Mouse (Mus musculus) duodenum, adult 2 months (tissue): ENCODE results near the gene Qtrt1. TPM values are rescaled to one million over a fixed set of nuclear protein-coding genes. Genes with fewer than 3 reads are reported as not detected.

Experiments used
- polyA plus RNA-seq: library from polyadenylated mRNA; depleted of rRNA; stranded (reverse); fragments of >200 nt; gene quantifications from 2 replicates; pipeline ENCODE4 v1.2.3, GENCODE M21; 2012; ENCODE audit warnings: low replicate concordance; rRNA removed

Qtrt1 gene
- 24.0 and 24.6 TPM in 2 replicates for polyA plus RNA-seq

GRCm38 (mm10) chr9:21411669-21412550 lies at the start of gene Qtrt1:
Gene Qtrt1, plus strand, starts transcription at chr9:21411837.

DNA sequence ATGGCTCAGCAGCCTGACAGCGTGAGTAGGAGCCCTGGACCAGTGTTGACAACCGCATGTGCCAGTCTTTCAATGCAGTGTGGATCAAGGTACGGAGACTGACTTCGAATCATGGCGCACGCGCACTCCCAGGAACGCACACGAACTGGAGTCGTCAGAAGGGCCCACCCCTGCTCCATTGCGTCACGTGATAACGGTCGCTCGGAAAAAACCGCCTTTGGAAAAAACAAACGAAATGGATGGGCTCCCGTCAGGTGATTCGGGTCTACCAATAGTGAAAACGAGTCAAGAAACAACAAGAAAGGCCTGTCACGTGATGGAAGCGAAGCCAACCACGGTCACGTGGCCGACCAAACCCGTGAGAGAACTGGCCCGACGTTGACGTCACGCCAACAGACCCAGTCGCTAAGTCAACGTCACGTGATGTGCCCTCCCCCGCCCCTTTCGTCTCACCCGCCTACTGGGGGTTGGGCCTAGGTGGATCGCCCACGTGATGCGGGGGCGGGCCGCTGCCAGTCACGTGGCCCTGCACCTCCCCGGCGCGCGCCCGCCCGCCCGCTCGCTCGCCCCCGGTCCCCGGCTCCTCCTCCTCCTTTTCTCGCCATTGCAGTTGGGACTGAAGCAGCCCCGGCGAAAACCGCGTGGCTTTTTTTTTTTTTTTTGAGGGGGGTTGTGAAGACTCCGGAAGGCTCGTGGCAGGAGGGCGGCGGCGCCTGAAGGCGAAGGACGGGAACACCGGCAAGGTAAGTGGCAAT lies 44.1 kb upstream of the Qtrt1 start, which contains the start of gene Ilf3:
Gene Ilf3, plus strand, starts transcription at position 515 of the 755 bp plus-strand sequence.

GRCm38 (mm10) chr9:21424631-21425555 lies 13.3 kb downstream of the Qtrt1 start, which contains the start of gene Dnm2:
Gene Dnm2, plus strand, starts transcription at chr9:21424908.

Other genes with a start within 250 kb of the Qtrt1 start
- gene Pde4a, start 246.1 kb upstream of the Qtrt1 start, polyA plus RNA-seq: 2.9 and 4.7 TPM in 2 replicates
- 68.3 and 85.9 TPM in 2 replicates for gene Keap1, start 172.5 kb upstream of the Qtrt1 start, polyA plus RNA-seq
- 0.13 and 0.16 TPM in 2 replicates for gene S1pr5, start 163.4 kb upstream of the Qtrt1 start, polyA plus RNA-seq
- 75.4 and 213 TPM in 2 replicates for gene Atg4d, start 146.5 kb upstream of the Qtrt1 start, polyA plus RNA-seq
- 8.6 and 13.3 TPM in 2 replicates for gene Kri1, start 123.9 kb upstream of the Qtrt1 start, polyA plus RNA-seq
- 15.2 and 22.1 TPM in 2 replicates for gene Cdkn2d, start 120.4 kb upstream of the Qtrt1 start, polyA plus RNA-seq
- 55.7 and 57.9 TPM in 2 replicates for gene Ap1m2, start 99.5 kb upstream of the Qtrt1 start, polyA plus RNA-seq
- 9.2 and 13.8 TPM in 2 replicates for gene Slc44a2, start 91.1 kb upstream of the Qtrt1 start, polyA plus RNA-seq
- 17.3 and 20.4 TPM in 2 replicates for gene Ilf3, start 44.0 kb upstream of the Qtrt1 start, polyA plus RNA-seq
- gene Dnm2, start 13.1 kb downstream of the Qtrt1 start, polyA plus RNA-seq: 332 and 457 TPM in 2 replicates
- 10.1 and 10.3 TPM in 2 replicates for gene Tmed1, start 98.4 kb downstream of the Qtrt1 start, polyA plus RNA-seq
- 0.84 and 1.1 TPM in 2 replicates for gene AB124611, start 114.3 kb downstream of the Qtrt1 start, polyA plus RNA-seq
- gene Carm1, start 135.1 kb downstream of the Qtrt1 start, polyA plus RNA-seq: 41.2 and 56.6 TPM in 2 replicates
- 14.3 and 15.6 TPM in 2 replicates for gene Timm29, start 180.9 kb downstream of the Qtrt1 start, polyA plus RNA-seq
- 37.1 and 41.0 TPM in 2 replicates for gene Yipf2, start 181.0 kb downstream of the Qtrt1 start, polyA plus RNA-seq
- gene Smarca4, start 204.3 kb downstream of the Qtrt1 start, polyA plus RNA-seq: 17.2 and 28.1 TPM in 2 replicates